Mouse (Mus musculus) hindbrain, embryonic 12.5 days (tissue): Measurements from ENCODE around the gene Map2. TPM values are rescaled to one million over a fixed set of nuclear protein-coding genes. Genes with fewer than 3 reads are reported as not detected.

Experiments
- ATAC-seq: fragments of 200-750 bp; cut with Nextera tagmentation; 2 replicates; pipeline ENCODE4 v1.8.0; 2017; ENCODE audit warnings: moderate TSS enrichment; ENCODE audit not compliant: low FRiP score
- H3K27ac ChIP-seq: fragments of 300-500 bp; sonication (generic); 2 replicates; pipeline ENCODE4 v1.5.1; 2016; ENCODE audit warnings: mild to moderate bottlenecking
- H3K27me3 ChIP-seq: fragments of 300-500 bp; sonication (generic); 2 replicates; pipeline ENCODE4 v1.6.1; 2016; ENCODE audit warnings: mild to moderate bottlenecking
- H3K36me3 ChIP-seq: fragments of 300-500 bp; sonication (generic); 2 replicates; pipeline ENCODE4 v1.6.1; 2016; ENCODE audit warnings: mild to moderate bottlenecking
- H3K4me1 ChIP-seq: fragments of 300-500 bp; sonication (generic); 2 replicates; pipeline ENCODE4 v1.6.1; 2016
- H3K4me2 ChIP-seq: fragments of 300-500 bp; sonication (generic); replicated peaks from 2 replicates; pipeline ENCODE4 v1.6.1; 2016; ENCODE audit warnings: mild to moderate bottlenecking
- H3K4me3 ChIP-seq: fragments of 300-500 bp; sonication (generic); 2 replicates; pipeline ENCODE4 v1.5.1; 2016; ENCODE audit warnings: mild to moderate bottlenecking
- H3K9ac ChIP-seq: fragments of 300-500 bp; sonication (generic); 2 replicates; pipeline ENCODE4 v1.6.1; 2016; ENCODE audit warnings: mild to moderate bottlenecking, moderate library complexity
- H3K9me3 ChIP-seq: fragments of 300-500 bp; sonication (generic); replicated peaks from 2 replicates; pipeline ENCODE4 v1.6.1; 2016; ENCODE audit warnings: mild to moderate bottlenecking
- WGBS: fragments of 180-500 bp; shearing (Covaris S2); methylation state at CpG from one replicate; pipeline ENCODE4 v1.1.7; 2016; 5-methylcytosine and 5-hydroxymethylcytosine counted together
- polyA plus RNA-seq: library from polyadenylated mRNA; unstranded; fragments of >200 nt; fragmentation: Nextera tagmentation; extraction: Ambion mirVana; gene quantifications from 2 replicates; pipeline ENCODE4 v1.2.1, GENCODE M21; 2016

Map2 gene
- polyA plus RNA-seq, 1 experiment from 2014 or later, result 365 TPM

DNA sequence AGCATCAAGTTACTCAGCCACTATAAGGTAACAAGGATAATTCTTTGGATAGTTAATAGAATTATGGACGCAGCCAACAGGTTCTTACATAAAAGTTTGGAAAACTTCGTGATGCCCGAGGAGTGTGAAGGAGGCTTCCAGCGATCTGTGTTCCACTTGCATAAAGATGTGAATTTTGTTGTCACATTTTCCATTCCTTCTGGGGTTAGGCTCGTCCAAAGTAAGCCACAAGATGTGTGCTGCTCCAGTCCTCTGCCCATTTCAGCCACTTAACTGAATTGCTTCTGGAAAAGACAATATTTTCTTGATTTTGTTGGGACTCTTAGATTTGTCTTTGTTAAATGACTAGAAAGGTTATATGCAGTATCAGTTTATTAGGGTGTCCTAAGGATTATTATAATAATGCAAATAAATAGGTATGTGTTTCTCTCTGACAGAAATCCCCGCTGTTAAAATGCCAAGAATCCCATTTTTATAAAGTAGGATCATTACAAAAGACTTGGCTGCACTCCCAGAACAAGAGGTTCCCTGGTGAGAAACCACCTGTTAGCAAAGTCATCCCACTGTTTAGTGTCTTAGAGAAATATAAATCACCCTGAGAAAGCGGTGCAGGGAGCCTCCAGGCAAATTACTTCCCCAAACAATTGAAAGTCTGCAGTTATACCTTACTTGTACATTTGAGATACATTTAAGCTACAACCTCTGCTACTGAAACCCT lies 36.2 kb downstream of the Map2 start:
- no peak for ATAC-seq
- H3K27me3 ChIP-seq, result no peaks in the 10 kb centered on the region
- H3K36me3 ChIP-seq, result 0 out of 2 replicates have a peak, but pooled peaks cover 3% of the 10 kb centered on the region
- H3K9me3 ChIP-seq, result no peaks in the 10 kb centered on the region
- peaks cover 6% of the 10 kb centered on the region; the same call in 1 of the 2 replicates for H3K4me1 ChIP-seq
- no peak overlapping the region for H3K4me2 ChIP-seq
- no peak overlapping the region for H3K27ac ChIP-seq
- WGBS, result 77% methylated on average over 7 of the region's 7 CpGs
- no peak overlapping the region for H3K4me3 ChIP-seq
- no peak overlapping the region for H3K9ac ChIP-seq

DNA sequence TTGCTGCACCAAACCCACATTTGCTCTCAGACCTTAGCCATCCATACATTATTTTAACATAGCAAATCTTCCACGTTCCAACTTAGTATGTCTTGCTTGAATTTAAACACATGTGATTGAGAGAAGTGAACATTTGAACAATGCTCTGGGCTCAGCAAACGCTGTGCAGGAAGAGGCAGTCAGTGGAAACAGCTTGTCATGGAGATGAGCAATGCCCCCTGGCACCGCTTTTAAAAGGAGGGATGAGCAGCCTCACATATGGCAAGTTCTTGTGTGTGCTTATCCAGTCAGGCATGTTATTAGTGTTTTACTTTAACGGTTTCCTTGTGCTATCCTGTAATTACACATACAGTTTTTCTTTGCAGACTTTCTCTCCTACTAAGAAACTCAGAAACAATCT lies 46.4 kb downstream of the Map2 start:
- 46% methylated on average over 4 of the region's 4 CpGs for WGBS
- ATAC-seq, result 0 out of 2 replicates have a peak, but pooled peaks have one; percentile 66
- Histone ChIP-seq H3K27ac (peak overlapping the region; percentile 40; the same call in 1 of the 2 replicates), H3K4me2 (no peak overlapping the region), H3K36me3 (no peaks in the 10 kb centered on the region), H3K27me3 (no peaks in the 10 kb centered on the region), H3K4me1 (peaks cover 17% of the 10 kb centered on the region), H3K4me3 (no peak overlapping the region), H3K9ac (no peak overlapping the region), H3K9me3 (no peaks in the 10 kb centered on the region)

DNA sequence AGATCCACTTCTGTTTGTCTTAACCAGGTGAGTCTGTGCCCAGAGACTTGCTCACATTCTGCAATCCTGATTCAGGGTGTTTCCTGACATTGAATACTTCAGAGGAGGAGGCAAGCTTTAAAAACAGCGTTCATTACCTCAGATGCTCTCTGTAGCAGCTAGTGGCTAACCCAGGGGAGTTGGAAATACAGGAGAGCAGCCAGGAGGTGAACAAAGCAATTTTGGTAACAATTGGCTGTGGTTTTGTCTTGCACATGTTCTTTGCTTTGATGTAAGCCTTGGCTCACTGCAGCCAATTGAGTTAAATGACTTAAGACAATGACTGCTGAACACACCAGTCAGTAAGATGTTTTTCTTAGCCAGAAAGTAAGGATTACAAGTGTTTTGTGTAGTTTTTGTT lies 48.3 kb downstream of the Map2 start:
- Histone ChIP-seq H3K27ac (peak overlapping the region; percentile 26; the same call in 1 of the 2 replicates), H3K9ac (no peak overlapping the region), H3K4me1 (peaks cover 29% of the 10 kb centered on the region), H3K9me3 (no peaks in the 10 kb centered on the region), H3K36me3 (no peaks in the 10 kb centered on the region), H3K4me2 (no peak overlapping the region), H3K27me3 (no peaks in the 10 kb centered on the region), H3K4me3 (no peak overlapping the region)
- WGBS, result 32% methylated on average over 1 of the region's 1 CpGs
- no peak for ATAC-seq

DNA sequence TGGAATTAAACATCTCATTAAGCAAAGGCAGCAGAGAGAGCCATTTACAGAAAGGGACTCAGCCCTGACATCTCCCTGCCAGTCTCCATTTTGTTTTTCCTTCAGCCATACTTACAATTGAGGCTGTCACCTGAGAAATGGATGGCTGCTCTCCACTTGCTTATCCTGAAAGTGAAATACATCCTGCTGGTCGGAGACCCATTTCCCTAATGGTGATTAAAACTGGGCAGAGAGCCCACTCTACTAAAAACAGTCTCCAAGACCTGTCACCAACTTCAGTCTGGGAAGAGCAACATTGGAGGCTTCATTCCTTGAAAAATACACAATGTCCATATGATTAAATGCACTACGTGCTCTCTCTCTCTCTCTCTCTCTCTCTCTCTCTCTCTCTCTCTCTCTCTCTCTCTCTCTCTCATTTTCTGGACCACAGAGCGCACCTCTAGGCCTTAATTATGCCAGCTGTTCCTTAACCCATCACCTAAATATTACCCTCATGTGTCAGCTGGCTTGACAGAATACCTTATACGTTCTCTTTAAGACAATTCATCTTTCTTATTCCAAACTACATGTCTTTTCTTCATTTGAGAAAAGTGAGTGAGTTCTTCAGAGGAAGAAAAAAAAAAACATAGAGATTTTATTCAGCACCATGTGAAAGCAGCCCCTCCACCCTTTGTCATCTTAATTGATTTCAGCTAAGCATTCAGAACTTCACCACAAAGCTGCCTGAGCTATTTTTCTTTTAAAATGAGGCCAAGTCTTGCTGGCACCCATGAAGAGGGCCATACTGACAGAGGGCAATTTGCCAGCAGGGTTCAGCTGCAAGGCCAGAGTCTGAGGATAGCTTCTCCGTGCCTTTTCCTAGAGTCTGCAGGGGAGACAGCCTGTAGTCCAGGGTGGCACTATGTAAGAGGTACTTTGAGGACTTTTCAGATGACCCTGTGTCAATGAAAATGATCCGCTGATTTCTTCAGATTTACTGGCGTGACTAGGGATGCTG lies 51.6 kb downstream of the Map2 start:
- H3K4me2 ChIP-seq, result no peak overlapping the region
- H3K27me3 ChIP-seq, result no peaks in the 10 kb centered on the region
- no peaks in the 10 kb centered on the region for H3K9me3 ChIP-seq
- 0 out of 2 replicates have a peak overlapping the region, but pooled peaks have one; percentile 17 for H3K27ac ChIP-seq
- H3K36me3 ChIP-seq, result no peaks in the 10 kb centered on the region
- peak; percentile 55 for ATAC-seq
- H3K9ac ChIP-seq, result no peak overlapping the region
- WGBS, result 51% methylated on average over 7 of the region's 7 CpGs
- H3K4me3 ChIP-seq, result no peak overlapping the region
- peaks cover 23% of the 10 kb centered on the region for H3K4me1 ChIP-seq

DNA sequence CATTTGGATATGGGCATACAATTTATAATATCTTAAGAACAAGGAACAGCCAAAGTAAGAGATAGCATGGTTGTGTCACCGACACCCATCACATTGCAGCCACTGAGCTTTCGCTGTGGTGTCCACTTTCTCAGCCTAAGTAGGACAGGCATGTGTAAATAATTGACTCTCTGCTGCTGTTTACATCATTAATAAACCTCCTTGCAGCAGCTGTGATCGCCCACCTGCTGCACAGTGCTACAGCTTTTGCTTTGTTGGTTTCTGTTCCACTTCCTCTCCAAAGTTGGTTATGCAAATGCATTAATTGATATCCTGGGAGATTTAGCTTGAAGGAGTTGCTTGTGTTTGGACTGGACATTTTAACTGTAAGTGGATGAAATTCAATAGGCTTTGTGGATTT lies 53.1 kb downstream of the Map2 start:
- ATAC-seq, result peak; percentile 51; the same call in 1 of the 2 replicates
- WGBS, result 53% methylated on average over 3 of the region's 3 CpGs

DNA sequence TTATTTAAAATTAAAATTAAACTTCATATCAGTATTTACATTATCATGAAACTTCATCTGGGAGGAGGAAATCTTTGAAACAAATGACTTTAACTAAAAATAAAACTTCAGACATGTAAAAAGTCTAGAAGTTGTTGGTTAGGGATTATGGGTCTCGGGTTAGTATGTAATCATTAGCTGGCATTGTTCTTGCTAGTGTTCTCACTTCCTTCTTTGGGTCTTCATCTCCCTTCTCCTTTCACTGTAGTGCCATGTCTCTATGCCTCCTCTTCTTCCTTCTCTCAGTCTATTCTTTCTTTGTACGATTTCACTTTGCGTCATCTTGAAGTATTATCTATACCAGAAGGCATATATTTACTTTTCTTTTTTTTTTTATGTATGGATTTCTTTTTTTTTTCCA lies 55.3 kb downstream of the Map2 start:
- no peaks in the 10 kb centered on the region for H3K27me3 ChIP-seq
- no peak for ATAC-seq

More for the DNA sequence above, 53.1 kb downstream of the Map2 start:
- no peaks in the 10 kb centered on the region for H3K27me3 ChIP-seq
- no peaks in the 10 kb centered on the region for H3K9me3 ChIP-seq
- H3K27ac ChIP-seq, result no peak overlapping the region
- no peaks in the 10 kb centered on the region for H3K36me3 ChIP-seq
- H3K4me1 ChIP-seq, result peaks cover 21% of the 10 kb centered on the region
- H3K4me2 ChIP-seq, result no peak overlapping the region
- H3K4me3 ChIP-seq, result no peak overlapping the region
- H3K9ac ChIP-seq, result no peak overlapping the region

DNA sequence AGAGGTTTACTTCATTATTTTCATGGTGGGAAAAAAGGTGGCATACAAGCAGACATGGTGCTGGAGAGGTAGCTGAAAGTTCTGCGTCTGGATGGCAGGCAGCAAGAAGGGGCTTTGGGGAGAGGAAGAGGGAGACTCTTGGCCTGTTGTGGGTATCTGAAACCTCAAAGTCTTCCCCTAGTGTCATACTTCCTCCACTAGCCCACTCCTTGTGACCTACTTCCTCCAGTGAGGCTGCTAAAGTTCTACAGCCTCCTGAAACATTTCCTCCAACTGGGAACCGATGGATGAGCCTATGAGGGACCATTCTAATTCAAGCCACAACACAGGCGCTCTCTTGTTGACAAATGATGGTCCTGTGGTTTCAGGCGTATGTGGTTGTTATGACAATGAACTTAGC lies 56.9 kb downstream of the Map2 start:
- Histone ChIP-seq H3K4me3 (no peak overlapping the region), H3K9me3 (no peaks in the 10 kb centered on the region), H3K9ac (no peak overlapping the region), H3K27ac (no peak overlapping the region), H3K4me2 (no peak overlapping the region), H3K4me1 (peaks cover 13% of the 10 kb centered on the region), H3K36me3 (no peaks in the 10 kb centered on the region), H3K27me3 (no peaks in the 10 kb centered on the region)
- 91% methylated on average over 4 of the region's 4 CpGs for WGBS
- ATAC-seq, result no peak

More for the DNA sequence above, 55.3 kb downstream of the Map2 start:
- no peak overlapping the region for H3K27ac ChIP-seq
- H3K9me3 ChIP-seq, result no peaks in the 10 kb centered on the region
- no peak overlapping the region for H3K4me3 ChIP-seq
- H3K36me3 ChIP-seq, result no peaks in the 10 kb centered on the region
- H3K4me1 ChIP-seq, result peaks cover 18% of the 10 kb centered on the region
- no peak overlapping the region for H3K4me2 ChIP-seq
- WGBS, result 95% methylated on average over 3 of the region's 3 CpGs
- H3K9ac ChIP-seq, result no peak overlapping the region

DNA sequence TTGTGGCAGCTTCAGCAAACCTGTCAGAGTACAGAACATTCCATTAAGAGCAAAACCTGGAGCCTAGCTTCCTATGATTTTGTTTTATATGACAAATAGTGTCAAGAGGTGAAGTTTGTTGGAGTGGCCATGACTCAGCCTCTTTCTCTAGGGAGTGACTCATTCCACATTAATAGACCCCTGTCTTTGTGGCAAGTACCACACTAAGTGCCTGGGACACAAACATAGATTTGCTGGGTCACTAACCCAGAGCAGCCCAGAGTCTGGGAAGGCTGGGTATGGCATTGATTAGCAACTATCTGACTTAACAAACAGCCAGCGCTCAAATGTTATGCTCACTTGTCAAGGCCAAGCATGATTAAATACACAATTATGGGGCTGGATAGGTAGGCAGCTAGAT lies 69.8 kb downstream of the Map2 start:
- H3K36me3 ChIP-seq, result no peaks in the 10 kb centered on the region
- peaks cover 6% of the 10 kb centered on the region; the same call in 1 of the 2 replicates for H3K4me1 ChIP-seq
- no peak for ATAC-seq
- no peaks in the 10 kb centered on the region for H3K9me3 ChIP-seq
- H3K4me2 ChIP-seq, result no peak overlapping the region
- H3K27ac ChIP-seq, result no peak overlapping the region
- H3K4me3 ChIP-seq, result no peak overlapping the region
- no peaks in the 10 kb centered on the region for H3K27me3 ChIP-seq
- WGBS, result 59% methylated on average over 1 of the region's 1 CpGs
- no peak overlapping the region for H3K9ac ChIP-seq

DNA sequence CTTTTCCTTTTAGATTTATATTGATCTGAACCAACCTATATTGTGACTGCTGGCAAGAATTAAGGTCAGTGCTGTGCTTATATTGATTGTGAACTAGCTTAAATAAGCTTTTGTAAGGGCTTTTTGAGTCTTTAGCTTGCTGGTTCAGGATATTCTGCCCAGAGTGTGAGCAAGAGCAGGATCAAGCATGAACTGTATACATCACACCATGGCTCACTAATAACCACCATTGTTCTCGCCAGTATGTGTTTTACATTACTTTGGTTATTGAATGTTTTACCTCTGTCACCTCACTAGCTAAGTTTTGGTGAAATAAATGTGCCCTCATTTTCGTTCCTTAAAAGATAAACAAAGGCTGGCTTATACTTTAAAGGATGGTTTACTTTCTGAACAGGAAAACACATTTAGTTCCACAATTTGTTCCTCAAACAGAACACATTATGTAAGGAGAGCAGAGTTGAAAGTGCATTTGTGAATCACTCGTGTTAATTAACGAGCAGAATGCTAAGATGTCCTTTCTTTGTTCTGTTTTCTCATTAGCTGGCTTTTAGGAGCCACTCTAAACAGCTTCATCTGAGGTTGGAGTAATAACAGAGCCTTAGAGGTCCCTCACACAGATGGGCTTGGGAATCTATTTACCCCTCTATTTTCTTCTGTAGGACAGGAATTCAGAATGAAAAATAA lies 76.7 kb downstream of the Map2 start:
- WGBS, result 49% methylated on average over 4 of the region's 4 CpGs
- Histone ChIP-seq H3K36me3 (no peaks in the 10 kb centered on the region; the same call in 1 of the 2 replicates), H3K9me3 (no peaks in the 10 kb centered on the region), H3K4me3 (no peak overlapping the region), H3K4me2 (no peak overlapping the region), H3K27ac (peak overlapping the region; percentile 72), H3K9ac (no peak overlapping the region), H3K27me3 (no peaks in the 10 kb centered on the region), H3K4me1 (peaks cover 15% of the 10 kb centered on the region)
- no peak for ATAC-seq

DNA sequence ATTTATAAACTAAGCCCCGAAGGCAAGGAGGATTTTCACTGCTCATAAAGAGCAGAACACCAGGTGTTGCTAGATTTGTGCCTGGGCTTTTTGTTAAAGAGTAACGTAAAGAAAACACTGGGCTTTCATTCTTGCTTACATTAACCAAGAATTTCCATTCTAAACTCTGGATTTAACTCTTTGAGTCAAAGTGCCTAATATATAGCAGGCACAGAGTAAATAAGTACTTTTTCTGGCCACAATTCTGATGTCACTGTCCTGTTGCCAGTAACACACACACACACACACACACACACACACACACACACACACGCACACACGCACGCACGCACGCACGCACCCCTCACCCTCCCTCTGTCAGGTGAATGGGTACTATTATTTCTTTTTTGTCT lies 77.3 kb downstream of the Map2 start:
- Histone ChIP-seq H3K4me1 (peaks cover 15% of the 10 kb centered on the region), H3K4me2 (no peak overlapping the region), H3K27ac (peak overlapping the region; percentile 72), H3K27me3 (no peaks in the 10 kb centered on the region), H3K9ac (no peak overlapping the region), H3K4me3 (no peak overlapping the region), H3K36me3 (no peaks in the 10 kb centered on the region; the same call in 1 of the 2 replicates), H3K9me3 (no peaks in the 10 kb centered on the region)
- ATAC-seq, result no peak
- 81% methylated on average over 8 of the region's 8 CpGs for WGBS

DNA sequence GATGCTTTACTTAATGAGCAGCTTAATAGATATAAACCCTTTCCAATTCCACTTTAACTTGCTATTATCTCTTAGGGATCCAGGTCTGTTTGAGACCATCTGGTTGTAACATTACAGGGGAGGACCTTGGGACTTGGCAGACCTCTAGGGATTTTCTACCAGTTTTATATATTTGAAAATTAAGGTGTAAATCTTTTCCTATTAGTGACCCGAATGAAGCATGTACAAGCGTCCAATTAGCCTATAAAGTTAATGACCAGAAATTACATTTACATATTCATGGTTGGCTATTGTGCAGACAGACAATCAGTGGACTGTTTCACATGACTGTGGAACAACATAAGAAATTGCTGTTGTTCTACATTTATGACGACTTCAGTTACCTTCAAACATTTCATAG lies 88.1 kb downstream of the Map2 start:
- H3K9me3 ChIP-seq, result no peaks in the 10 kb centered on the region
- peak; percentile 59 for ATAC-seq
- no peak overlapping the region for H3K4me3 ChIP-seq
- H3K27me3 ChIP-seq, result no peaks in the 10 kb centered on the region
- no peak overlapping the region for H3K4me2 ChIP-seq
- no peak overlapping the region for H3K9ac ChIP-seq
- H3K4me1 ChIP-seq, result 0 out of 2 replicates have a peak, but pooled peaks cover 10% of the 10 kb centered on the region
- H3K36me3 ChIP-seq, result no peaks in the 10 kb centered on the region
- WGBS, result 50% methylated on average over 3 of the region's 3 CpGs
- no peak overlapping the region for H3K27ac ChIP-seq
